Mouse (Mus musculus): ENCODE measurements at regions not wholly inside any gene's neighbourhood (a gene's known extent, or its start where the extent isn't known, plus 50 kb on each side); places are given as distances from the start of the nearest gene placed in this dataset.

DNA sequence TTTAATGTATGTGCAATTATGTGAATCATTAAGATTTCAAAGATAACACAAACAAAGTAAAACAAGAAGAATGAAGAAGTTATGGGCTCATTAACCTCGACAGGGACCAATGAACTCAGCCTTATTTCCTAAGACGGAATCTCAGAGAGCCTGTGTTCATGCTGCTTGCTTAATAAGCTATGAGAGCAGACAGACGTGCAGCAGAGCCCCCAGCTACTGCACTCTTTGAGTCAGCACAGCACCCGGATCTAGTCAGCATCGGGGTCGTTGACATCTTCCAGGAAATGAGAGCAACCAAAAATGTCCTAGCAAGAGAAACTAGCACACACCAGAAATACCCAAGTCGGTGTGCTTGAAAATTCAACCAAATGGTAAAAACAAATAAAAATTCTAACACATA, 582.1 kb downstream of the Rps29 start:
- DNase-seq (ENCODE audit: low spot score in 2 of 2) = no peak

DNA sequence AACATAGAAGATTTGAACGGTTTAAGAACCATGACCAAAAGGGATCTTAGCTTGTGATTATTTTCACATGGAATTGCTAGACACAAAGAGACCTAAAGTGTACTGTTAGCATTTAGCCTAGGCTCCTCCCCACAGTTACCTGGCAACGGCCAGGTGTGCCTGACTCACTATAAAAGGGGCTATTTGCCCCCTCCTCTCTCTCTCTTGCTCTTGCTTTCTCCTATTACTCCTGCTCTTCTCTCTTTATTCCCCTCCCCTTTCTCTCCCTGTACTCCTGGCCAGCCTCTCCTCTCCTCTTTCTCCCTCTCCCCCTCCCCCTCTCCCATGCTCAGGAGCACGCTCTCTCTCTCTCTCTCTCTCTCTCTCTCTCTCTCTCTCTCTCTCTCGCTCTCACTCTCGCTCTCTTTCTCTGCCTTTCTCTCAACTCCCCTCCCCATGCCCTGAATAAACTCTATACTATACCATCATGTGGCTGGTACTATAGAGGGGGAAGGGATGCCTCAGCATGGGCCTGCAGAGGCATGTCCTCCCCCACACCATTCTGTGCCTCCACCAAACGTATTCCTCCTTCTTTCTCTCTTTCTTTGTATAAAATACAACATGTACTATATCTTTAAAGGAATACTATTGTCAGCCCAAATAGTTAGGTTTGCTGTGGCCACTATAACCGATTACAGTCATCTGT, 603.9 kb downstream of the Rps29 start:
- no peak for DNase-seq (ENCODE audit: low spot score in 2 of 2)

DNA sequence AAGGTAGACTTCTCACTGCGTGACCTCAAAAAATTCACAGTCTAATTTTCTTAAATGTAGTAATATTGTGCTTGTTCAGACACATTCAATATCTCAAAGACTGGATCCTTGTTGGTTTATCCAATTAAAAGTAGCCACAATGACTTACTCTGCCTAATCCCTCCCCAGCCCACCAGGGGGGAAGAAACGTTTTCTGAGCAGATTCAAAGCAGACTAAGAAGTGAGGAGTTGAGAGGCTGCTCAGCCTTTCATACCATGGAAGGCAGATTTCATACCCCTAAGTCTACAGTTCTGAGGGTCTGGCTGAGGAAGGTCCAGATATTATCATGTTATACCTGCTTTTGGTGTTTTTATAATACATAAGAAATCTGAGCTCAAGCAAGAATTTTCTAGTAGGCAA, 604.7 kb downstream of the Rps29 start:
- DNase-seq (ENCODE audit: low spot score in 2 of 2) = no peak

DNA sequence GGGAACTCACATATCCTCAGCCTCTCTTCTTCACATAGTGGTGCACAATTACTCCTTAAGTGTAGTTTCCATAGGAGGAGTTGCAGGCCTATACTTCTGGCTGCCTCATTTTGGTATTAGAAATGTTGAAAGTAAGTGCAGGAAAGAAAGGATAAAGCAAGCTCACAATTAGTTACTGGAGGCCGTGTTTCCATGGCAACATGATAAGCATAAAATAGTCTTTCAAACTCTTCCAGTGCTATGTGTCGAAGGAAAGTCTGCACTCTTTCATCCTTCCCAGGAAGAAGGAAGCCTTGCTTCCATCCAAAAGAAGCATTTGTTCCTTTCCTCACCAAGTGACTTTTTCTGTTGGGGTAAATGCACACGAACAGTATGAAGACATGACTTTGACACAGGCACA, 617.2 kb downstream of the Rps29 start:
- DNase-seq (ENCODE audit: low spot score in 2 of 2) = no peak

DNA sequence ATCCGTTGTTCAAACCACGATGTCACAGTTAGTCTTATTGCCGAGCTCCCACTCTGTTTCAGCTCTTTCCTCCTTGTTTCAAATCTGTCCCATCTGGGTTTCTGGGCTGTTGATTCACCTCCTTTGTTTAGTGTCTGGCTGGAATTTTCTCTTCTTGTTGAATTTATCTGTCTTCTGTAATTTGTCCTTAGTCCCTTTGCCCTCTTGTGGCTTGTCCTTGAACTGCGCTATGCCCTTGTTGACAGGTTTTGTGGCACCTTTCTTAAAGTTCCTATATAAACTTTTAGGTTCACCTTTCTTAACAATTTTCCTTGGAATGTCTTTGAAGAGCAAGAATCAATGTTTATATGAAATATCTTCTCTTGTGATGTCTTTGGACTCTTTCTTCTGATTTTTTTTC, 658.2 kb downstream of the Rps29 start:
- peak in 1 of 2 experiments; percentile 6 for DNase-seq (ENCODE audit: low spot score in 2 of 2)

DNA sequence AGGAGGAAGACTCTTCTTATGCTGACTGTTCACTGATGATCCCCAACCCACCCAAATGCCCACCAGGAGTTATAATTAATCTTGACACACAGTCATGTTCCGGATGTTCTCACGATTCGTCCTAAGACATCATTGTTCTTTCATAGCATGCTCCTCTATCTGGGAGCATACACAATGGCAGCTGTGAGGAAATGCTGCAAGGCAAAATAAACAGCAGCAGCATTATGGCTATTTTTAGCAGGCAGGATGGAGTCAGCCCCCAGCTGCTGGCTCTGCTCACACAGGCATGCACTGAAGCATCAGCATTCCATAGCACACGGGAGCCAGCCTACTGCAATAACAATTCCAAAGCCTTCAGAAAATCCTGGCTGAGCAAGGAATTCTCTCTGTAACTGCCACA, 696.0 kb downstream of the Rps29 start:
- DNase-seq (ENCODE audit: low spot score in 2 of 2) = peak; percentile 8 to 22

DNA sequence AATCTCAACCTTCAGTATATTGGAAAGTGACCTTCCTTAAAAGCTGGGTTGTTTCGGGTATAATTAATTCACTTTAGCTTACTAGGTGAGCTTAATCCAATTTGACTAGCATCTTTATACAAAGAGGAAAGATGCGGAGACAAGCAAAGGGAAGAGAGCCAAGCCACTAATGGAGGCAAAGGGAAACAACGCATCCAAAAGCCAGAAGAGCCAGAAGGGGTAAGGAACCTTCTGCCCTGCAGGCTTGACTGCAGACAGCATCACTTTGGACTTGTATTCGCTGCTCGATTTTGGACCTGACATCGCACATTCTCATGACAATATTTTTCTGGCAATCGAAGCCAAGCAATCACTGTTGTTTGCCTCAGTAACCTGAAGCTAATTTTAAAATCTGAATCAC, 700.8 kb downstream of the Rps29 start:
- DNase-seq (ENCODE audit: low spot score in 2 of 2) = no peak

DNA sequence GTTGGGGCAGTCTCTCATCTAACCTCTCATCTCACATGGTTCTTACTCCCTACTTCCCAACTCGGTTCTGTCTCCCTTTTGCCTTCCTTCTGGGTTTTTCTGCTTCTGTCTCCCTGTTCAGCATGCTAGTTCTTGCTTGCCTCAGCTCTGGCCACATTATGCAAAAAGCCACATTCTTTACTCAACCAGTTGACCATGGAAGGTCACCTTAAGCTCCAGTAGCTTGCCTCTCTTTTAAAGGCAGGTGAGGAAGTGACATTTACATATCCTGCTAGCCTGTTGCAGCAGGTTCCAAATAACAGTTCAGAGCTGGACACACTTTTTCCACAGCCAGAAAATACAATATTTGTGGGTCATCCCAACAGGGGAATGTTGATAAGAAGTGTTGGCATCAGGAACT, 732.4 kb downstream of the Rps29 start:
- DNase-seq (ENCODE audit: low spot score in 2 of 2) = no peak

DNA sequence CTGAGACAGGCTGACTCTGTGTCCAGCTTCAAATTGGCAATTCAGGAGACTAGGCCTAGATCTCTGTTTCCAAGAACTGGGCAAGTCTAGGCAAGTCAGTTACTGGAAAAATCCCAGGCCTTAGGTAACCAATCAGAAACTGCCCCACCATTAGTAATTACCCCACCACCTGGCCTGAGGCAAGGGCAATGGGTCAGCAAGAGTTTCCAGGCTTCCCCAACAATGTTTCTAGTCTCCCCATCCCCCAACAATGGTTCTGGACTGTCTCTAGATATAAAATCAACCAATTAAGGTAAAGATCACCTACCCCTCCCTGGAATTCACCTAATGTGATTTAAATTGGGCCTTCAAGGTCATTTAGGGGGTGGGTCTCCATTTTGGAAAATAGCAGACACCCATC, 734.0 kb downstream of the Rps29 start:
- DNase-seq (ENCODE audit: low spot score in 2 of 2) = no peak

All from frontal cortex, postnatal 36 days (tissue).